Mouse (Mus musculus) spleen, adult 2 months (tissue): ENCODE measurements at regions not wholly inside any gene's neighbourhood (a gene's known extent, or its start where the extent isn't known, plus 50 kb on each side); places are given as distances from the start of the nearest gene placed in this dataset.

Experiments used
- CTCF ChIP-seq: fragments of 200-500 bp; IDR thresholded peaks from 2 replicates; pipeline ENCODE4 v1.5.1; 2011; ENCODE audit warnings: mild to moderate bottlenecking, inconsistent platforms; ENCODE audit not compliant: insufficient read depth, insufficient read length, insufficient replicate concordance; ENCODE audit errors: extremely low read depth
- POLR2A ChIP-seq: fragments of 200-500 bp; IDR thresholded peaks from 2 replicates; pipeline ENCODE4 v1.6.1; 2011; ENCODE audit warnings: low read depth, low read length, inconsistent platforms

DNA sequence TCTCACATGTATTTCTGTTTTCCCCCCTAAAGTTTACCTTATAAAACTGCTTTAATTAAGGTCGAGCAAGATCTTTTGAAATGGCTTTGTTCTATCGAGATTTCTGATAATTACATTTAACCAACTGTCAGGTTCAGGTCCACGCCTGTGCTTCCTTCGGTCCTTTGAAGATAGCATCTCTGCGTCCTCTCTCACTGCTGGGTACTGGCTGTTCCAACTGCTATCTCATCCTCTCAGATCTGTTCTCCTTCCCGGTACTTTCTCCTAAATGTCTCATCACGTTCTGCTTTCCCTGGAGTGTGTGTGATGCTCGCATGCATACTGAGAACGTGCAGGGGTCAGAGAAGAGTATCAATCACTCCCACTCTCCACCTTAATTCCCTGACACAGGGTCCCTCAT is 125.8 kb upstream of the A230072I06Rik start:
- no peak for TF ChIP-seq POLR2A
- TF ChIP-seq CTCF = no peak
